Mouse (Mus musculus) activated CD4-positive, CD25-positive, alpha-beta regulatory T cell, adult 4 months (primary cell): ENCODE results near the gene Cfap70. TPM values are rescaled to one million over a fixed set of nuclear protein-coding genes. Genes with fewer than 3 reads are reported as not detected.

Experiments
- ATAC-seq: one replicate; pipeline ENCODE4 v1.8.0; 2017
- polyA plus RNA-seq, 2 experiments: library from polyadenylated mRNA; unstranded; fragments of 100-300 nt; shearing (Covaris generic); gene quantifications; one replicate each; pipeline ENCODE4 v1.2.1; 2017

The Cfap70 gene
- polyA plus RNA-seq, 2 experiments from 2014 or later, result not detected

- no peak for ATAC-seq
Observed at GRCm38 (mm10) chr14:20423046-20423445, 29.0 kb downstream of the Cfap70 start.

GRCm38 (mm10) chr14:20422257-20422656, 29.8 kb downstream of the Cfap70 start:
- no peak for ATAC-seq

GRCm38 (mm10) chr14:20400071-20400470, 52.0 kb downstream of the Cfap70 start:
- ATAC-seq, result no peak

GRCm38 (mm10) chr14:20398864-20399263, 53.2 kb downstream of the Cfap70 start:
- no peak for ATAC-seq

GRCm38 (mm10) chr14:20397220-20397619, 54.8 kb downstream of the Cfap70 start:
- no peak for ATAC-seq

GRCm38 (mm10) chr14:20393205-20393913, 58.7 kb downstream of the Cfap70 start, which contains the start of gene Mrps16:
Mrps16 (minus strand) TSS chr14:20393634.
- ATAC-seq, result peak; percentile 96

- ATAC-seq, result no peak
Observed at GRCm38 (mm10) chr14:20392326-20392725, 59.7 kb downstream of the Cfap70 start.

- ATAC-seq, result no peak
Observed at GRCm38 (mm10) chr14:20389446-20390079, 62.5 kb downstream of the Cfap70 start.

- peak; percentile 73 for ATAC-seq
Observed at GRCm38 (mm10) chr14:20388441-20389129, 63.4 kb downstream of the Cfap70 start, which contains the start of gene Dnajc9. Dnajc9 (minus strand) TSS chr14:20388910.

GRCm38 (mm10) chr14:20379753-20380430, 72.1 kb downstream of the Cfap70 start:
- ATAC-seq, result peak; percentile 31

- ATAC-seq, result no peak
Observed at GRCm38 (mm10) chr14:20379087-20379640, 72.9 kb downstream of the Cfap70 start.

GRCm38 (mm10) chr14:20378313-20379061, 73.5 kb downstream of the Cfap70 start:
- ATAC-seq, result peak; percentile 85

GRCm38 (mm10) chr14:20377112-20377521, 74.9 kb downstream of the Cfap70 start:
- no peak for ATAC-seq

- ATAC-seq, result no peak
Observed at GRCm38 (mm10) chr14:20371854-20372253, 80.2 kb downstream of the Cfap70 start.

GRCm38 (mm10) chr14:20370798-20371197, 81.2 kb downstream of the Cfap70 start:
- no peak for ATAC-seq

- no peak for ATAC-seq
Observed at GRCm38 (mm10) chr14:20368271-20368670, 83.8 kb downstream of the Cfap70 start.

GRCm38 (mm10) chr14:20363230-20363629, 88.8 kb downstream of the Cfap70 start:
- ATAC-seq, result no peak

- ATAC-seq, result peak; percentile 98
Observed at GRCm38 (mm10) chr14:20347991-20348541, 104.0 kb downstream of the Cfap70 start, which contains the start of the genes Ecd and Fam149b. Ecd (minus strand) TSS chr14:20348121. Fam149b (plus strand) TSS chr14:20348162.

GRCm38 (mm10) chr14:20347441-20347990, 104.5 kb downstream of the Cfap70 start:
- ATAC-seq, result peak; percentile 47

GRCm38 (mm10) chr14:20345885-20346284, 106.1 kb downstream of the Cfap70 start:
- ATAC-seq, result no peak
